In genomic region chr13:119351346-119351745, GRCm38 (mm10) we compare ENCODE assay signal across 10 mouse cellular contexts.
DNase-seq lines count a peak whose midpoint lies in the region; ATAC-seq lines count a peak whose summit lies in the region.
"Had no signal": no experiment of that assay in that cellular context is flagged by ENCODE, and none has a peak within 500 bp of the region (broad histone marks: within the 10 kb centered on the region; RNA-seq: fewer than 3 reads in every experiment).

No protein-coding gene starts in this region.

- H3K9me3 ChIP-seq in heart, embryonic 12.5 days (replicated peaks), result no peaks in the 10 kb centered on the region
- no peaks in the 10 kb centered on the region for H3K9me3 ChIP-seq in forebrain, embryonic 16.5 days (ENCODE audit: control insufficient read depth, low read length)
- no peaks in the 10 kb centered on the region for H3K9me3 ChIP-seq in limb, embryonic 12.5 days
- H3K9me3 ChIP-seq: heart, embryonic 13.5 days had no signal

- H3K27ac ChIP-seq in heart, embryonic 12.5 days (ENCODE audit: poor library complexity, severe bottlenecking), result no peak overlapping the region
- H3K27ac ChIP-seq in forebrain, embryonic 16.5 days (ENCODE audit: low read length), result no peak overlapping the region
- H3K27ac ChIP-seq in limb, embryonic 12.5 days, result no peak overlapping the region
- H3K27ac ChIP-seq: heart, embryonic 13.5 days had no signal

- WGBS in heart, embryonic 12.5 days, result 81% methylated on average over 13 of the region's 13 CpGs
- WGBS in forebrain, embryonic 16.5 days, result 44% methylated on average over 13 of the region's 13 CpGs
- 38% methylated on average over 13 of the region's 13 CpGs for WGBS in limb, embryonic 12.5 days

- no peak overlapping the region for H3K9ac ChIP-seq in heart, embryonic 12.5 days
- H3K9ac ChIP-seq in forebrain, embryonic 16.5 days (replicated peaks; ENCODE audit: low read depth, low read length), result no peak overlapping the region
- no peak overlapping the region for H3K9ac ChIP-seq in limb, embryonic 12.5 days (replicated peaks)
- H3K9ac ChIP-seq: heart, embryonic 13.5 days had no signal

- peak; percentile 91 for DNase-seq in heart, adult 11 months
- peak; percentile 59 for DNase-seq in MN1 (ENCODE audit: low spot score)
- DNase-seq in urinary bladder, adult 2 months (ENCODE audit: low spot score), result no peak
- DNase-seq in yolk sac, embryonic 10.5 days (ENCODE audit: low spot score), result no peak

- no peak overlapping the region for H3K4me3 ChIP-seq in heart, embryonic 12.5 days
- H3K4me3 ChIP-seq in forebrain, embryonic 16.5 days (replicated peaks; ENCODE audit: low read length), result no peak overlapping the region
- H3K4me3 ChIP-seq in limb, embryonic 12.5 days (replicated peaks), result no peak overlapping the region
- H3K4me3 ChIP-seq: heart, embryonic 13.5 days had no signal

- ATAC-seq in heart, embryonic 12.5 days (ENCODE audit: insufficient number of reproducible peaks, low FRiP score), result no peak
- ATAC-seq in forebrain, embryonic 16.5 days, result peak; percentile 36
- ATAC-seq in limb, embryonic 12.5 days (ENCODE audit: insufficient number of reproducible peaks, insufficient read depth, low FRiP score, low TSS enrichment, low read depth), result peak; percentile 68
- no peak for ATAC-seq in inflammation-experienced regulatory T-cells, adult 6 months
- ATAC-seq: CD4-positive, CD25-positive, alpha-beta regulatory T cell, adult 4 months had no signal

- peaks cover 76% of the 10 kb centered on the region for H3K36me3 ChIP-seq in heart, embryonic 12.5 days
- peaks cover 16% of the 10 kb centered on the region for H3K36me3 ChIP-seq in forebrain, embryonic 16.5 days (ENCODE audit: control insufficient read depth, insufficient read depth)
- H3K36me3 ChIP-seq in limb, embryonic 12.5 days, result peaks cover 50% of the 10 kb centered on the region

- H3K4me2 ChIP-seq in heart, embryonic 12.5 days, result no peak overlapping the region
- no peak overlapping the region for H3K4me2 ChIP-seq in forebrain, embryonic 16.5 days (ENCODE audit: low read length)
- H3K4me2 ChIP-seq in limb, embryonic 12.5 days, result no peak overlapping the region
- H3K4me2 ChIP-seq: heart, embryonic 13.5 days had no signal

- H3K4me1 ChIP-seq in heart, embryonic 12.5 days (replicated peaks), result no peaks in the 10 kb centered on the region
- H3K4me1 ChIP-seq in forebrain, embryonic 16.5 days (replicated peaks; ENCODE audit: control insufficient read depth, insufficient read depth, low read length), result 0 out of 2 replicates have a peak, but pooled peaks cover 4% of the 10 kb centered on the region
- H3K4me1 ChIP-seq in limb, embryonic 12.5 days (replicated peaks), result peaks cover 7% of the 10 kb centered on the region
- H3K4me1 ChIP-seq: heart, embryonic 13.5 days had no signal

- no peaks in the 10 kb centered on the region for H3K27me3 ChIP-seq in heart, embryonic 12.5 days (replicated peaks)
- no peaks in the 10 kb centered on the region for H3K27me3 ChIP-seq in forebrain, embryonic 16.5 days (replicated peaks; ENCODE audit: control insufficient read depth, insufficient read depth, low read length)
- H3K27me3 ChIP-seq in limb, embryonic 12.5 days, result no peaks in the 10 kb centered on the region
- H3K27me3 ChIP-seq: heart, embryonic 13.5 days had no signal

Comparison
In these comparisons a context has a peak if more than half of its experiments do, and no peak if none do; other contexts are left out.
1. DNase-seq: peak in heart, adult 11 months (single experiment) and MN1 (single experiment); none in urinary bladder, adult 2 months (single experiment) and yolk sac, embryonic 10.5 days (single experiment).
2. ATAC-seq: peak in forebrain, embryonic 16.5 days (single experiment) and limb, embryonic 12.5 days (single experiment); none in heart, embryonic 12.5 days (single experiment) and inflammation-experienced regulatory T-cells, adult 6 months (single experiment).